Mouse (Mus musculus): ENCODE data around the gene Tspan7.

DNA sequence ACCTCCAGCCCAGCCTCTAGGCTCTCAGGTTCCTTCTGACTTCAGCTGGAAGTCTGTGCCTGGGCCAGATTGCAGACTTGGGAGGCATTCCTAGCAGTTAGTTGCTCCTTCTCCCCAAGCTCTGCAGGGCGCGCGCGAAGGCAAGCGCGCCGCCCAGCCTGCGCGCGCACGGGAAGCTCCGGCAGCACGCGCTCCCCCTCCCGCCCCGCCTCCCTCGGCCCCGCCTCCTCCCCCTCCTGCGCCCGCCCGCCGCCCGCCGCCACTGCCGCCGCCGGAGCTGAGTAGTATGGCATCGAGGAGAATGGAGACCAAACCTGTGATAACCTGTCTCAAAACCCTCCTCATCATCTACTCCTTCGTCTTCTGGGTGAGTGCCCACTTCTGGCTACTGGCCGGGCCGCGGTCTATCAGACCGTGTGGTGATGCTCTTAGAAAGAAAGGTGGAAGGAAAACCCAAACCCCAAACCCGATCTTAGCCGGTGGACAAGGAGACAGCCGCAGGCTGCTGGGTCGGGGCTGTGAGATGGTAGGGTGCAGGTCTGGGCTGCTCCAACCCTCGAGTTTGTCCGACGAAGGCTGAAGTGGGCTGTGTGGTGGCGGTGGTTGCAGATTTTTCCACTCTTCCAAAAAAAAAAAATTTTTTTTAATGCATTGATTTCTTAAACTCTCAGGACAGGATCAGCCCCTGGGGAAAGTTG, at the start of gene Tspan7:
- no peak for TF ChIP-seq POLR2A (IDR thresholded peaks at IDR 0.05; ENCODE audit: extremely low read depth, insufficient read depth, low read length)
- no peak for TF ChIP-seq CTCF (IDR thresholded peaks at IDR 0.05; ENCODE audit: extremely low read depth, insufficient read depth, low read length)
